Mouse (Mus musculus): ENCODE data around the gene Vamp1. TPM values are rescaled to one million over a fixed set of nuclear protein-coding genes. Genes with fewer than 3 reads are reported as not detected.

Gene Vamp1
- total RNA-seq (2023; ENCODE audit: inconsistent age) = 55.4 to 67.5 TPM (median 62.8 TPM) in 4 replicates

GRCm38 (mm10) chr6:125215148-125215954, at the start of gene Vamp1:
Gene Vamp1, plus strand, starts transcription at chr6:125215551.

GRCm38 (mm10) chr6:125166051-125166751, 49.1 kb upstream of the Vamp1 start, which contains the start of gene Gapdh:
Gene Gapdh, minus strand, starts transcription at chr6:125166467.

GRCm38 (mm10) chr6:125191332-125192015, 23.9 kb upstream of the Vamp1 start, which contains the start of the genes Ncapd2 and Mrpl51:
Gene Ncapd2, minus strand, starts transcription at chr6:125191701.
Gene Mrpl51, plus strand, starts transcription at chr6:125191801.

GRCm38 (mm10) chr6:125231117-125232044, 16.0 kb downstream of the Vamp1 start, which contains the start of gene Tapbpl:
Gene Tapbpl, minus strand, starts transcription at chr6:125231860.

GRCm38 (mm10) chr6:125236782-125237181, 21.4 kb downstream of the Vamp1 start, which contains the start of gene Cd27:
Gene Cd27, minus strand, starts transcription at chr6:125237010.

GRCm38 (mm10) chr6:125285890-125286289, 70.5 kb downstream of the Vamp1 start, which contains the start of gene Tuba3a:
Gene Tuba3a, minus strand, starts transcription at chr6:125286042.

Other genes starting within 250 kb of the Vamp1 start
- 0.22 to 0.58 TPM (median 0.24 TPM) in 3 of 4 replicates, not detected in the other for gene Pianp, start 218.9 kb upstream of the Vamp1 start, total RNA-seq (2023; ENCODE audit: inconsistent age)
- gene Zfp384, start 206.4 kb upstream of the Vamp1 start, total RNA-seq (2023; ENCODE audit: inconsistent age) = 93.2 to 96.8 TPM (median 95.4 TPM) in 4 replicates
- 78.0 to 92.0 TPM (median 85.9 TPM) in 4 replicates for gene Ing4, start 175.8 kb upstream of the Vamp1 start, total RNA-seq (2023; ENCODE audit: inconsistent age)
- gene Acrbp, start 165.9 kb upstream of the Vamp1 start, total RNA-seq (2023; ENCODE audit: inconsistent age) = 11.9 to 20.6 TPM (median 13.3 TPM) in 4 replicates
- 11.6 to 15.7 TPM (median 14.9 TPM) in 4 replicates for gene Lpar5, start 147.6 kb upstream of the Vamp1 start, total RNA-seq (2023; ENCODE audit: inconsistent age)
- 343 to 381 TPM (median 359 TPM) in 4 replicates for gene Chd4, start 119.6 kb upstream of the Vamp1 start, total RNA-seq (2023; ENCODE audit: inconsistent age)
- 38.6 to 47.8 TPM (median 40.7 TPM) in 4 replicates for gene Nop2, start 83.6 kb upstream of the Vamp1 start, total RNA-seq (2023; ENCODE audit: inconsistent age)
- 34.0 to 42.8 TPM (median 41.9 TPM) in 4 replicates for gene Iffo1, start 70.3 kb upstream of the Vamp1 start, total RNA-seq (2023; ENCODE audit: inconsistent age)
- gene Gapdh, start 49.1 kb upstream of the Vamp1 start, total RNA-seq (2023; ENCODE audit: inconsistent age) = 423 to 488 TPM (median 460 TPM) in 4 replicates
- 44.6 to 67.4 TPM (median 48.7 TPM) in 4 replicates for gene Ncapd2, start 23.9 kb upstream of the Vamp1 start, total RNA-seq (2023; ENCODE audit: inconsistent age)
- gene Mrpl51, start 23.8 kb upstream of the Vamp1 start, total RNA-seq (2023; ENCODE audit: inconsistent age) = 30.5 to 36.3 TPM (median 35.7 TPM) in 4 replicates
- 26.8 to 27.9 TPM (median 27.3 TPM) in 4 replicates for gene Tapbpl, start 16.3 kb downstream of the Vamp1 start, total RNA-seq (2023; ENCODE audit: inconsistent age)
- 0.51 to 3.1 TPM (median 1.2 TPM) in 4 replicates for gene Cd27, start 21.5 kb downstream of the Vamp1 start, total RNA-seq (2023; ENCODE audit: inconsistent age)
- gene Tuba3a, start 70.5 kb downstream of the Vamp1 start, total RNA-seq (2023; ENCODE audit: inconsistent age) = not detected in 4 replicates
- gene Ltbr, start 98.3 kb downstream of the Vamp1 start, total RNA-seq (2023; ENCODE audit: inconsistent age) = 0.48 to 2.2 TPM (median 1.1 TPM) in 4 replicates
- 0.15 TPM in 1 of 4 replicates, not detected in the others for gene Scnn1a, start 105.1 kb downstream of the Vamp1 start, total RNA-seq (2023; ENCODE audit: inconsistent age)
- 1.2 to 2.4 TPM (median 1.5 TPM) in 4 replicates for gene Tnfrsf1a, start 133.8 kb downstream of the Vamp1 start, total RNA-seq (2023; ENCODE audit: inconsistent age)
- not detected in 4 replicates for gene Plekhg6, start 165.2 kb downstream of the Vamp1 start, total RNA-seq (2023; ENCODE audit: inconsistent age)